Mouse (Mus musculus): Measurements from ENCODE around the gene Bend6.

Gene Bend6

DNA sequence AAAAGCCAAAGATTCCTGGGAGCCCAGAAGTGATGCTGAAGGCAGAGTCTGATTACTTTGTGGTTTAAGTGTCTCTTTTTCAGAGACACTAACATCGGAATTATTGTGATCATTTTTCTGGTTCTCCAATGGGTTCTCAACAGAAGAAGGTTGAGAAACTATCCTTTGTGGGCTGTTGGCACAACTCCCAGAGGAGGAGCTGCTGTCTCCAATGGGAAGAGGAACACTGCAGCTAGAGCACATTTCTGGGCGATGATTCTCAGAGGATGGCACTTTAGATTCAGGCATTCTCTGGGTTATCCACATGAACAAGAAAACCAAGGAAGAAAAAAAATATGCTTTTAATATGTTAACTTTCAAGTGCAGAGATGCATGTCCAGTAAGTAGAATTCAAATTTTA, 104.3 kb downstream of the Bend6 start:
- no peak for DNase-seq (ENCODE audit: low read depth, low spot score)
